Mouse (Mus musculus) E14TG2a.4 (cell line): ENCODE results near the gene Lsm7.

Experiments
- CTCF ChIP-seq: conservative IDR thresholded peaks from 2 replicates; pipeline ENCODE4 v1.5.1; 2014; ENCODE audit warnings: low read length
- NANOG ChIP-seq: IDR thresholded peaks from 2 replicates; pipeline ENCODE4 v1.6.1; 2014; ENCODE audit warnings: borderline replicate concordance, low read length, mixed read lengths

DNA sequence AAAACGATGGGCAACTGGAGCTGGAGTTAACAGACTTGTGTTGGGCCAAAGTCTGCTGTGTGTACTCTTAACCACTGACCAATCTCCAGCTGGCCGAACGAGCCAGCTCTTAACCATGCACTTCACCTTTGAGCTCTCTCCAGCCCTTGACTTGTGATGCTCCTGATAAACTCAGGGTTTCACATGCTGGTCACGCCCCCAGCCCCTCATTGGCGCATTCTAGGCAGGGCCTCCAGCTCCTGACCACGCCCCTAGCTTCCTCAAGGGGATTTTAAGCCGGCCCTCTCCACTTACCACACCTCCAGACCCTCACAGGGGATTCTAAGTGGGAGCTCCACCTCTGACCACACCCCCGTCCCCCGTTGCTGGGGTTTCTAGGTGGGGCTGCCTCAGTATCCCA lies 23.9 kb downstream of the Lsm7 start:
- TF ChIP-seq CTCF (no peak), NANOG (no peak)
